Mouse (Mus musculus) heart, embryonic 14.5 days (tissue): ENCODE results near the gene Hnrnpa3. TPM values are rescaled to one million over a fixed set of nuclear protein-coding genes. Genes with fewer than 3 reads are reported as not detected.
A peak's percentile ranks its signal among the peaks of the same experiment; 100 is the strongest.

Experiments
- ATAC-seq: fragments of 200-750 bp; cut with Nextera tagmentation; 2 replicates; pipeline ENCODE4 v1.8.0; 2017; ENCODE audit warnings: low read depth, moderate TSS enrichment; ENCODE audit not compliant: insufficient number of reproducible peaks, insufficient read depth, low FRiP score
- H3K27ac ChIP-seq, 2 experiments: fragments of 200-500 bp in 1 of 2; fragments of 300-500 bp in 1 of 2; sonication (generic) in 1 of 2; replicated peaks in 1 of 2; 2 replicates each; pipeline ENCODE4 v1.5.1; 2012 to 2014; ENCODE audit warnings: low read depth in 2 of 2, low read length in 2 of 2, control low read depth in 1 of 2, mild to moderate bottlenecking in 1 of 2, mixed read lengths in 1 of 2; ENCODE audit not compliant: control insufficient read depth in 1 of 2, insufficient read depth in 1 of 2
- H3K27me3 ChIP-seq: fragments of 300-500 bp; sonication (generic); 2 replicates; pipeline ENCODE4 v1.6.1; 2014; ENCODE audit warnings: mild to moderate bottlenecking, low read length, control low read depth; ENCODE audit not compliant: control insufficient read depth, insufficient read depth
- H3K36me3 ChIP-seq: fragments of 300-500 bp; sonication (generic); 2 replicates; pipeline ENCODE4 v1.6.1; 2014; ENCODE audit warnings: mild to moderate bottlenecking, control low read depth, low read length, mixed read lengths; ENCODE audit not compliant: control insufficient read depth, insufficient read depth
- H3K4me1 ChIP-seq, 2 experiments: fragments of 200-500 bp in 1 of 2; fragments of 300-500 bp in 1 of 2; sonication (generic) in 1 of 2; 2 replicates each; pipeline ENCODE4 v1.6.1; 2012 to 2014; ENCODE audit warnings: low read length in 2 of 2, control low read depth in 1 of 2, mixed read lengths in 1 of 2; ENCODE audit not compliant: control insufficient read depth in 2 of 2, insufficient read depth in 2 of 2
- H3K4me2 ChIP-seq: fragments of 300-500 bp; sonication (generic); 2 replicates; pipeline ENCODE4 v1.6.1; 2014; ENCODE audit warnings: mild to moderate bottlenecking, low read length
- H3K4me3 ChIP-seq, 2 experiments: fragments of 200-500 bp in 1 of 2; fragments of 300-500 bp in 1 of 2; sonication (generic) in 1 of 2; 2 replicates each; pipeline ENCODE4 v1.5.1; 2012 to 2014; ENCODE audit warnings: low read length in 2 of 2, mild to moderate bottlenecking in 2 of 2, control low read depth in 1 of 2, low read depth in 1 of 2, moderate library complexity in 1 of 2; ENCODE audit not compliant: control insufficient read depth in 1 of 2, insufficient read depth in 1 of 2
- H3K9ac ChIP-seq: fragments of 300-500 bp; sonication (generic); 2 replicates; pipeline ENCODE4 v1.6.1; 2014; ENCODE audit warnings: mild to moderate bottlenecking, low read length
- H3K9me3 ChIP-seq: fragments of 300-500 bp; sonication (generic); 2 replicates; pipeline ENCODE4 v1.6.1; 2016; ENCODE audit warnings: low read length, control low read depth; ENCODE audit not compliant: control insufficient read depth
- WGBS: fragments of 180-500 bp; shearing (Covaris S2); extraction: QIAGEN DNeasy Blood & Tissue Kit; methylation state at CpG from one replicate; pipeline ENCODE4 v1.1.7; 2014; 5-methylcytosine and 5-hydroxymethylcytosine counted together
- polyA plus RNA-seq: library from polyadenylated mRNA; unstranded; fragments of >200 nt; fragmentation: Nextera tagmentation; extraction: Ambion mirVana; gene quantifications from 2 replicates; pipeline ENCODE4 v1.2.1, GENCODE M21; 2014

The Hnrnpa3 gene
- polyA plus RNA-seq, 1 experiment from 2014 or later, result 121 TPM

- Histone ChIP-seq H3K27ac (no peak overlapping the region), H3K4me3 (no peak overlapping the region), H3K4me2 (no peak overlapping the region), H3K36me3 (0 out of 2 replicates have a peak, but pooled peaks cover 5% of the 10 kb centered on the region), H3K4me1 (peaks cover 17 to 61% of the 10 kb centered on the region in 2 experiments), H3K9ac (no peak overlapping the region), H3K9me3 (no peaks in the 10 kb centered on the region), H3K27me3 (no peaks in the 10 kb centered on the region)
- WGBS, result 75% methylated on average over 3 of the region's 3 CpGs
- no peak for ATAC-seq
Measured at GRCm38 (mm10) chr2:75698874-75699273, 39.8 kb downstream of the Hnrnpa3 start.

GRCm38 (mm10) chr2:75700543-75700942, 41.5 kb downstream of the Hnrnpa3 start:
- H3K4me3 ChIP-seq, result no peak overlapping the region
- H3K36me3 ChIP-seq, result 0 out of 2 replicates have a peak, but pooled peaks cover 4% of the 10 kb centered on the region
- no peaks in the 10 kb centered on the region for H3K27me3 ChIP-seq
- no peak overlapping the region for H3K9ac ChIP-seq
- H3K4me2 ChIP-seq, result 0 out of 2 replicates have a peak overlapping the region, but pooled peaks have one; percentile 90
- 92% methylated on average over 3 of the region's 3 CpGs for WGBS
- no peak overlapping the region for H3K27ac ChIP-seq
- ATAC-seq, result no peak
- peaks cover 20 to 62% of the 10 kb centered on the region in 2 experiments for H3K4me1 ChIP-seq
- no peaks in the 10 kb centered on the region for H3K9me3 ChIP-seq

DNA sequence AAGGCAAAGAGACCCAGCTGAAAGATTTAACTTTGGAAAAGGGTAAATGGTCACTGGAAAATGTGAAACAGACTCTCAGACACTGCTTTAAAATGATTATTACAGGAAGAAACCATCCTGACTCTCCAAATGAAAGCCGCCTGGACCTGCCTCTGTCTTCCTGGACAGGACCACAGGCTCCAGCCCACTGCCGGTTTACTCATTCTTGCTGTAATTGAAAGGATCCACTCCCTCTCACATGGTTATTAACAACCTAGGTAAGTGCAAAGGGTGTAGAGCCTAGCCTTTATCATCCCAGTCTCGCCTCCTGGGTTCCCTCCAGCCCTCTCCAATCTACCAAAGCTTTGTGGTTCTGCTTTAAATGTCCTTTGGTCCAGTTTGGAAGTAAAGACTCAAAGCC, 42.1 kb downstream of the Hnrnpa3 start:
- H3K27ac ChIP-seq, result no peak overlapping the region; a peak in 1 of 4 replicates

GRCm38 (mm10) chr2:75701822-75702587, 42.9 kb downstream of the Hnrnpa3 start:
- H3K4me3 ChIP-seq, result peak overlapping the region in 1 of 2 experiments; percentile 93; a peak in 3 of 4 replicates
- H3K9ac ChIP-seq, result peak overlapping the region; percentile 98
- no peaks in the 10 kb centered on the region for H3K36me3 ChIP-seq
- H3K27ac ChIP-seq, result peak overlapping the region in 1 of 2 experiments; percentile 100; a peak in 2 of 4 replicates
- H3K4me1 ChIP-seq, result peaks cover 17 to 61% of the 10 kb centered on the region in 2 experiments
- peak overlapping the region; percentile 90 for H3K4me2 ChIP-seq
- no peak for ATAC-seq
- no peaks in the 10 kb centered on the region for H3K27me3 ChIP-seq
- 35% methylated on average over 9 of the region's 9 CpGs for WGBS
- H3K9me3 ChIP-seq, result no peaks in the 10 kb centered on the region

More for the DNA sequence above, 42.1 kb downstream of the Hnrnpa3 start:
- no peak for ATAC-seq
- H3K4me2 ChIP-seq, result peak overlapping the region; percentile 90
- H3K4me3 ChIP-seq, result no peak overlapping the region
- H3K4me1 ChIP-seq, result peaks cover 19 to 61% of the 10 kb centered on the region in 2 experiments
- no peaks in the 10 kb centered on the region for H3K9me3 ChIP-seq
- peak overlapping the region; percentile 38; the same call in 1 of the 2 replicates for H3K9ac ChIP-seq
- 58% methylated on average over 3 of the region's 3 CpGs for WGBS
- H3K36me3 ChIP-seq, result no peaks in the 10 kb centered on the region
- no peaks in the 10 kb centered on the region for H3K27me3 ChIP-seq

DNA sequence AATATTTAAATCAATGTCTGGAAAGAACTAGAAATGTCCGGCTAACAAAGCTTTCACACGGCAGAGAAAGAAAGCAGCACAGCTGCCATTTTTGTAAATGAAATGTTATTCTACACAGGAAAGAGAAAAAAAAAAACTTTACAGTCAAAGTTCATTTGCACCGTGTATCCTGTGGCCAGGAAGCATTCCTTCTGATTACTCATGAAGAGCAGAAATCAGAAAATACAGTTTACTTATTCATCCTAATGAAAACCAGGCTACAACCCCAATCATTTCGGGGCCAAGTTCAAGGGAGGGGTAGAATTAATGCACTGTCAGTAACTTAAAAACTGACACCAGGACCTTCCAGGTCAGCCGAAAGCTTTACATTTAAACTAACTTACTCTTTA, 43.5 kb downstream of the Hnrnpa3 start:
- H3K4me1 ChIP-seq, result peaks cover 13 to 58% of the 10 kb centered on the region in 2 experiments
- ATAC-seq, result no peak
- no peaks in the 10 kb centered on the region for H3K9me3 ChIP-seq
- peak overlapping the region; percentile 98 for H3K9ac ChIP-seq
- peak overlapping the region; percentile 90 for H3K4me2 ChIP-seq
- H3K27ac ChIP-seq, result peak overlapping the region; percentile 93 to 100
- peak overlapping the region; percentile 88 to 93; a peak in 3 of 4 replicates for H3K4me3 ChIP-seq
- H3K27me3 ChIP-seq, result no peaks in the 10 kb centered on the region
- H3K36me3 ChIP-seq, result no peaks in the 10 kb centered on the region
- 27% methylated on average over 5 of the region's 5 CpGs for whole genome bisulfite sequencing

DNA sequence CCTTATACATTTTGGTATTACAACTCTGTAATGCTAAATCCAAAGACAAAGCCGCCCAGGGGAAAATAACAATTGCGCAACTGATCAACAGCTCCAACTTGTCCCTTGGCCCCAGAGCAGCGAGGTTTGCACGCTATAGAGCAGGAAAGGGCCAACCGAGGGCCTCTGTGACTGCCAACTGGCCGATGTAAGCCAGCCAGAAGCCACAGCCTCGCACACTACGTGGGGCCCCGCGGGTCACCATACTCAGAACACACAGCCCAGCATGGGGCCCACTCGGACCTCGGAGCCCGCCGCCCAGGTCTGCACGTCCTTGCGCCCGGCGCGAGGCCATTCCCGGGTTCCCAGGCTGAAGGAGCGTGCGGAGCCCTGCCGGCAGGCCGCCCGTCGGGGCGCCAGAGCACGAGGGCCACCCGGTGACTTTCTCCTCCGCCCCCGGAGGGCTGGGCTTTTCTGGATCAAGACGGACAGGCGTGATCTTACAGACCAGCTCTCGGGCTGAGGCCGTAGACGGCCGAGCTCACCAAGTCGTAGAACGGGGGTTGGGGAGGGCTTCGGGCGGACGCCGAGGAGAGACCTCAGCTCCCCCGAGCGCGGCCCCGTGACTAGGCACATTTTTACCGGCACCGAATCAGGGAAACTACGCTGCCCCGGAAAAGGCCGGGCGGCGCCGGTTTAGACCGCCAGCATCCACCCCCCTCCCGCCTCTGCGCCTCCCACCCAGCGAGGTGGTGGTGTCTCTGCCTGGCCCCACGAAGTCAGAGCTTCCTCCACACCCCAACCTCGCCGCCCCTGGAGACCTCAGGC, 44.5 kb downstream of the Hnrnpa3 start:
- H3K36me3 ChIP-seq, result no peaks in the 10 kb centered on the region
- peak; percentile 52 for ATAC-seq
- peaks cover 6 to 48% of the 10 kb centered on the region in 2 experiments for H3K4me1 ChIP-seq
- no peaks in the 10 kb centered on the region for H3K27me3 ChIP-seq
- under 1% methylated on average over 59 of the region's 62 CpGs for WGBS
- H3K4me3 ChIP-seq, result peak overlapping the region; percentile 88 to 93
- peak overlapping the region; percentile 90 for H3K4me2 ChIP-seq
- peak overlapping the region; percentile 98 for H3K9ac ChIP-seq
- H3K27ac ChIP-seq, result peak overlapping the region; percentile 93 to 100
- no peaks in the 10 kb centered on the region for H3K9me3 ChIP-seq
